Mouse (Mus musculus): ENCODE measurements around the gene Poc1a. TPM values are rescaled to one million over a fixed set of nuclear protein-coding genes. Genes with fewer than 3 reads are reported as not detected.

Poc1a gene
- polyA plus RNA-seq, 1 experiment from 2014 or later = 11.8 TPM

GRCm38 (mm10) chr9:106328068-106328610 lies 47.3 kb downstream of the Poc1a start:
- H3K4me1 ChIP-seq (ENCODE audit: control insufficient read depth, insufficient read depth, low read length) = no peaks in the 10 kb centered on the region
- H3K27ac ChIP-seq (ENCODE audit: low read depth, low read length) = peak overlapping the region; percentile 55; the same call in 1 of the 2 replicates
- WGBS = 84% methylated on average over 7 of the region's 7 CpGs
- H3K9ac ChIP-seq (ENCODE audit: low read length) = no peak overlapping the region
- DNase-seq (ENCODE audit: low spot score) (no peak), ATAC-seq (no peak)
- H3K36me3 ChIP-seq (ENCODE audit: control insufficient read depth, insufficient read depth, low read length) = no peaks in the 10 kb centered on the region
- H3K4me2 ChIP-seq (ENCODE audit: low read length) = no peak overlapping the region
- H3K27me3 ChIP-seq (replicated peaks; ENCODE audit: control insufficient read depth, insufficient read depth, low read length) = no peaks in the 10 kb centered on the region
- no peaks in the 10 kb centered on the region for H3K9me3 ChIP-seq (replicated peaks; ENCODE audit: control insufficient read depth, low read length)
- H3K4me3 ChIP-seq (ENCODE audit: low read depth, low read length) = no peak overlapping the region

- ATAC-seq = no peak
- Histone ChIP-seq H3K4me1 (ENCODE audit: control insufficient read depth, insufficient read depth, low read length) (no peaks in the 10 kb centered on the region), H3K27ac (ENCODE audit: low read depth, low read length) (no peak overlapping the region), H3K9ac (ENCODE audit: low read length) (no peak overlapping the region), H3K36me3 (ENCODE audit: control insufficient read depth, insufficient read depth, low read length) (no peaks in the 10 kb centered on the region), H3K4me2 (ENCODE audit: low read length) (no peak overlapping the region), H3K9me3 (replicated peaks; ENCODE audit: control insufficient read depth, low read length) (no peaks in the 10 kb centered on the region), H3K4me3 (ENCODE audit: low read depth, low read length) (no peak overlapping the region), H3K27me3 (replicated peaks; ENCODE audit: control insufficient read depth, insufficient read depth, low read length) (no peaks in the 10 kb centered on the region)
- WGBS = 79% methylated on average over 5 of the region's 5 CpGs
- DNase-seq (ENCODE audit: low spot score) = no peak
Measured at GRCm38 (mm10) chr9:106328772-106329511, 48.1 kb downstream of the Poc1a start.

GRCm38 (mm10) chr9:106332746-106333145 lies 51.9 kb downstream of the Poc1a start:
- H3K36me3 ChIP-seq (ENCODE audit: control insufficient read depth, insufficient read depth, low read length) = no peaks in the 10 kb centered on the region
- H3K27me3 ChIP-seq (replicated peaks; ENCODE audit: control insufficient read depth, insufficient read depth, low read length) = no peaks in the 10 kb centered on the region
- H3K9ac ChIP-seq (ENCODE audit: low read length) = no peak overlapping the region
- 82% methylated on average over 3 of the region's 3 CpGs for WGBS
- H3K27ac ChIP-seq (ENCODE audit: low read depth, low read length) = no peak overlapping the region
- H3K4me1 ChIP-seq (ENCODE audit: control insufficient read depth, insufficient read depth, low read length) = no peaks in the 10 kb centered on the region; the same call in 1 of the 2 replicates
- ATAC-seq (no peak), DNase-seq (ENCODE audit: low spot score) (no peak)
- no peak overlapping the region for H3K4me3 ChIP-seq (ENCODE audit: low read depth, low read length)
- H3K4me2 ChIP-seq (ENCODE audit: low read length) = no peak overlapping the region
- no peaks in the 10 kb centered on the region for H3K9me3 ChIP-seq (replicated peaks; ENCODE audit: control insufficient read depth, low read length)

DNA sequence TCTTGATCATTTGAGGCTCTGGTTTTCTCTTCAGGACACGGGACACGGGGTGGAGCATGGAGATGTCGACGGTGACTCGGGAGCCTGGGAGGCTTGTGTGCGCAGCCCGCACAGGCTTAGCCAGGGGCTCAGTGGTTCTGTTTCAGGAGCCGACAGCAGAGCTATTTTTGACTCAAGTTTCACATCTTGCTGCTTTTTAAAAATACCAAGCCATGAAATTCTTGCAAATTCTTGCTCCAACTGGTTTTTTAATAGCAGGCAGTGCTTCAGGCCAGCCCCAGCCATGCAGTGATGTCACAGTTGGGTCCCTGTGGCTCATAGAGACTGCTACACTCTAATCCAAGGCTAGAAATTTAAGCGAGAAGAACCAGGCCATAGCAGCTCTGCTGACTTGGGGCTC lies 56.8 kb downstream of the Poc1a start:
- H3K27ac ChIP-seq (ENCODE audit: low read depth, low read length) = no peak overlapping the region
- 87% methylated on average over 9 of the region's 9 CpGs for WGBS
- H3K4me2 ChIP-seq (ENCODE audit: low read length) = no peak overlapping the region
- H3K4me1 ChIP-seq (ENCODE audit: control insufficient read depth, insufficient read depth, low read length) = peaks cover 14% of the 10 kb centered on the region; the same call in 1 of the 2 replicates
- H3K4me3 ChIP-seq (ENCODE audit: low read depth, low read length) = no peak overlapping the region
- H3K9ac ChIP-seq (ENCODE audit: low read length) = no peak overlapping the region
- no peak for DNase-seq (ENCODE audit: low spot score)
- no peaks in the 10 kb centered on the region for H3K9me3 ChIP-seq (replicated peaks; ENCODE audit: control insufficient read depth, low read length)
- ATAC-seq = no peak
- no peaks in the 10 kb centered on the region for H3K36me3 ChIP-seq (ENCODE audit: control insufficient read depth, insufficient read depth, low read length)
- no peaks in the 10 kb centered on the region for H3K27me3 ChIP-seq (replicated peaks; ENCODE audit: control insufficient read depth, insufficient read depth, low read length)

GRCm38 (mm10) chr9:106338462-106339172 lies 57.8 kb downstream of the Poc1a start:
- peak; percentile 61 for DNase-seq (ENCODE audit: low spot score)
- Histone ChIP-seq H3K4me3 (ENCODE audit: low read depth, low read length) (no peak overlapping the region), H3K27me3 (replicated peaks; ENCODE audit: control insufficient read depth, insufficient read depth, low read length) (no peaks in the 10 kb centered on the region), H3K4me1 (ENCODE audit: control insufficient read depth, insufficient read depth, low read length) (peaks cover 14% of the 10 kb centered on the region; the same call in 1 of the 2 replicates), H3K9ac (ENCODE audit: low read length) (no peak overlapping the region), H3K27ac (ENCODE audit: low read depth, low read length) (peak overlapping the region; percentile 58), H3K9me3 (replicated peaks; ENCODE audit: control insufficient read depth, low read length) (no peaks in the 10 kb centered on the region), H3K36me3 (ENCODE audit: control insufficient read depth, insufficient read depth, low read length) (no peaks in the 10 kb centered on the region), H3K4me2 (ENCODE audit: low read length) (no peak overlapping the region)
- 7% methylated on average over 10 of the region's 10 CpGs for WGBS
- ATAC-seq = peak; percentile 79

DNA sequence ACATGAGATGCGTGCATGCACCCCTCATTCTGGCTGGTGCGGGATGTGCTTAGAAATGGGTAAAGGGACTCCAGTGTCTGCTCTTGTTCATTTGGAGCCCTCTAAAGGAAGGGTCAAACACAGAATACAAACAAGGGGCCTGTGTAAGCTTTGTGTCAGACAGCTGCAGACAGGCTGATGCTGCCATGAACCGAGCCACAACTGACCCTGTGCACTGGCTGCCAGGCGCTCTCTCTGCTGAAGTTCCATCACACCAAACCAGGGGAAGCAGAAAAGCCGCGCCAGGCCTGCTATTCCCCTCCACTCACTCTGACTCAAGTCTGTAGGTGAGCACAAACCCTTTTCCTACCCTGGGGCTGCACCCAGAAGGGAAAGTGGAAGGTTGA lies 58.3 kb downstream of the Poc1a start:
- no peak for ATAC-seq

GRCm38 (mm10) chr9:106339730-106340129 lies 58.9 kb downstream of the Poc1a start:
- 91% methylated on average over 4 of the region's 4 CpGs for WGBS

More for the DNA sequence above, 58.3 kb downstream of the Poc1a start:
- no peak overlapping the region for H3K9ac ChIP-seq (ENCODE audit: low read length)
- H3K4me3 ChIP-seq (ENCODE audit: low read depth, low read length) = no peak overlapping the region
- peak overlapping the region; percentile 58; the same call in 1 of the 2 replicates for H3K27ac ChIP-seq (ENCODE audit: low read depth, low read length)
- H3K36me3 ChIP-seq (ENCODE audit: control insufficient read depth, insufficient read depth, low read length) = no peaks in the 10 kb centered on the region
- 43% methylated on average over 6 of the region's 6 CpGs for WGBS
- H3K9me3 ChIP-seq (replicated peaks; ENCODE audit: control insufficient read depth, low read length) = no peaks in the 10 kb centered on the region
- H3K4me2 ChIP-seq (ENCODE audit: low read length) = no peak overlapping the region
- DNase-seq (ENCODE audit: low spot score) = no peak
- H3K4me1 ChIP-seq (ENCODE audit: control insufficient read depth, insufficient read depth, low read length) = peaks cover 14% of the 10 kb centered on the region; the same call in 1 of the 2 replicates
- no peaks in the 10 kb centered on the region for H3K27me3 ChIP-seq (replicated peaks; ENCODE audit: control insufficient read depth, insufficient read depth, low read length)

GRCm38 (mm10) chr9:106340501-106341312 lies 59.8 kb downstream of the Poc1a start:
- Histone ChIP-seq H3K27me3 (replicated peaks; ENCODE audit: control insufficient read depth, insufficient read depth, low read length) (no peaks in the 10 kb centered on the region), H3K27ac (ENCODE audit: low read depth, low read length) (no peak overlapping the region), H3K9ac (ENCODE audit: low read length) (no peak overlapping the region), H3K36me3 (ENCODE audit: control insufficient read depth, insufficient read depth, low read length) (no peaks in the 10 kb centered on the region), H3K4me2 (ENCODE audit: low read length) (no peak overlapping the region), H3K9me3 (replicated peaks; ENCODE audit: control insufficient read depth, low read length) (no peaks in the 10 kb centered on the region), H3K4me3 (ENCODE audit: low read depth, low read length) (no peak overlapping the region), H3K4me1 (ENCODE audit: control insufficient read depth, insufficient read depth, low read length) (peaks cover 14% of the 10 kb centered on the region; the same call in 1 of the 2 replicates)
- no peak for DNase-seq (ENCODE audit: low spot score)
- ATAC-seq = no peak
- 63% methylated on average over 13 of the region's 13 CpGs for WGBS

More at GRCm38 (mm10) chr9:106339730-106340129, 58.9 kb downstream of the Poc1a start:
- Histone ChIP-seq H3K9ac (ENCODE audit: low read length) (no peak overlapping the region), H3K36me3 (ENCODE audit: control insufficient read depth, insufficient read depth, low read length) (no peaks in the 10 kb centered on the region), H3K4me2 (ENCODE audit: low read length) (no peak overlapping the region), H3K27me3 (replicated peaks; ENCODE audit: control insufficient read depth, insufficient read depth, low read length) (no peaks in the 10 kb centered on the region), H3K27ac (ENCODE audit: low read depth, low read length) (no peak overlapping the region), H3K9me3 (replicated peaks; ENCODE audit: control insufficient read depth, low read length) (no peaks in the 10 kb centered on the region), H3K4me1 (ENCODE audit: control insufficient read depth, insufficient read depth, low read length) (peaks cover 14% of the 10 kb centered on the region; the same call in 1 of the 2 replicates), H3K4me3 (ENCODE audit: low read depth, low read length) (no peak overlapping the region)
- ATAC-seq (no peak), DNase-seq (ENCODE audit: low spot score) (no peak)

Data from forebrain, embryonic 14.5 days (tissue).